Mouse (Mus musculus): Measurements from ENCODE around the gene Gm42742. TPM values are rescaled to one million over a fixed set of nuclear protein-coding genes. Genes with fewer than 3 reads are reported as not detected.
A peak's percentile ranks its signal among the peaks of the same experiment; 100 is the strongest.

The Gm42742 gene
- polyA plus RNA-seq, 1 experiment: 19.8 TPM

DNA sequence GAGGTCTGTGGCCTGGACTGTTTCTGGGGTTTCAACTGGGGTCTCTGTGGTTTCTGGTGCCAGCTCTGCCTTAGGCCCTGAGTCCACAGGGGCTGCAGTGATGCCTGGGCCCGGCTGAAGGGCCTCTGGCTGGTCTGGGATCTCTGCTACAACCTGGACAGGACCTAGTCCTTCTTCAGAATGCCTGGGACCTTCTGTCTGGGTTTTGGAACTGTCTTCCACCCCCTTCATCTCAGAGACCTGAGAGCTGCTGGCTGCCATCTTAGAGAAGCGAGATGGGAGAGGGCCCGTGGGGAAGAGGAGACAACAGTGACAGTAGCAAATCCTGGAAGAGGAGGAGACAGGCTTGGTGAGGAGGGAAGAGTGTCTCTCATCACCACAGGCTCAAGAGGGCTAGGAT, 866 bp downstream of the Gm42742 start:
- DNase-seq (ENCODE audit: low read depth): no peak

DNA sequence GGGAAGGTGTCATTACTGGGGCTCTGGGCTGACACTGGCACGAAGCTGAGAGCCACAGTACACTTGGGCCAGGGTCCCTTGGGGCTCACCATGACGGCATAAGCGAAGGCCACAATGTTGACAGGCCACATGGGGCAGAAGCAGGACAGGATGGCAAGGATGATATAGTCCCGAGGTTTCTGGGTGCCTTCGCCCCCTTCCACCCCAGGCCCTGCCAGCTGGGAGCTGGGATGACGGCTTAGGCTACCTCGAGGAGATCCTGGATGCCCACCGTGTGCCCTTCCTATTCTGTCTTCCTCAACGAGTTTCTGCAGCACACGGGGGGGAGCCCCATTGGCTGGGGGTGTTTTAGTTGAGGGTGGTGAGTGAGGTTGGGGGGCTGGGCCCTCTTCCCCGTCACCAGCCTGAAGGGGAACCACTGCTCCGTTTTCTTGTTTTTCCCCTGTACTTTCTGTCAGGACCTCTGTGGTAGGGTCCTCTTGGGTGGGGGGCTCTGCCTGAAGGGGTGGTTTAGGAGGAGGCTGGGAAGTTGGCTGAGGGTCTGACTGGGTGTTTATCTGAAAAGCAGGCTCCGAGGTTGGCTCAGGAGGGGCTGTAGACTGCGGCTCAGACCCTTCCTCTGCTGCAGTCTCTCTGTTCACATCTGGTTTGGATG, 1.5 kb downstream of the Gm42742 start:
- DNase-seq (ENCODE audit: low read depth): no peak

DNA sequence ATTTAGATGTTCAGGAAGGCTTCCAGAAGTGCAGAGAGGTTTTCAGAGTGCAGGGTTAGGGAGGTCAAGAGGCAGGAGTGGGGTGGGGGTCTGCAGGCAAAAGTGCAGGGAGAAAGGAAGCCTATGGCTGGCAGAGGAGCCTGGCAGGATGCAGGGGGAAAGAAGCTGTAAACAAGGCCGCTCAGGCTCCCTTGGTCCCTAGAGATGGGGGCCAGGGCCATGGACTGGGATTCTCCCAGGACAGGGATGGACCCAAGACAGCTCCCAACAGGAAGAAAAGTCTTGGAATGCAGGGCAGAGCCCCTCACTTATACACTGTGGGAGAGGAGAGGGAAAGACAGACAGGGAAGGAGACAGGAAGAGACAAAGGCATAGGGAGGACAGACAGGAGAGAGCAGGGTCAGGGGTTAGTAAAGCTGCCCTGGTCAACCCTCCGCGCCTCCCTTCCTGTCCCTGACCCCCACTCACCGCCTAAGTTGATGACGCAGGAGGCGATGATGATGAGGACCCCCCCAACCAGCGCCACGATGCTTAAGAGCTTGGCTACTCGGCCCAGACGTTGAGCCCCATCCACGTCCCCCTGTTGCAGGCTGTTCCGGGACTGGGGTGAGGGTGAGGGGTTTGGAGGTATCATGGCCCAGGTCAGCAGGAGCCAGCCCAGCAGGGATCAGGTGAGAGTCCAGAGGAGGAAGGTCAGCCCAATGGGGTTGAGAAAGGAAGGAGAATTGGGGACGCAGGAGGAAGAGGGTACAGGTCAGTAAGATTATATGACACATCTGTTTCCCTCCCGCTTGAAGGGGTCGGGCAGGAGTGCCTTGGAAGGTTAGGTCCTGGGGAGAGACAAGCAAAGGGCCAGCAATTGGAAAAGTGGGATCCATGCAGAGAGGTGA, 2.2 kb downstream of the Gm42742 start:
- DNase-seq (ENCODE audit: low read depth): no peak

DNA sequence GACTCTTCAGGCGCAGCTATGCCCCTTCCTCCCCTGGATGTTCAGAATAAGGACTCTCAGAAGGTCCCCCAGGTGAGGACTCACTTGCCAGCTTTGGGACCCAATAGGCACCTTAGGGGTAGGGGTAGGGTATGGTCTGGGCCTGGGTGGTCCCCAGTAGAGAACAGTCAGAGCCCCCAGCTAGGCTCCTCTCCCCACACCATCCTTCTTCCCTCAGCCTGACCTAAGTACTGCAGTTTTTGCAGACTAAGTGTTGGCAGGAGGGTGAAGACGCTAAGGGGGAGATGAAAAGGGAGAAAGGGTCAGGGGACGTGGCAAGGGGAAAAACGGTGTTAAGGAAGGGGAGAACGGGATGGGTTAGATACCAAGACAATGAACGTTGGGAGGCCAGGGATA, 2.9 kb downstream of the Gm42742 start:
- no peak for DNase-seq (ENCODE audit: low read depth)

DNA sequence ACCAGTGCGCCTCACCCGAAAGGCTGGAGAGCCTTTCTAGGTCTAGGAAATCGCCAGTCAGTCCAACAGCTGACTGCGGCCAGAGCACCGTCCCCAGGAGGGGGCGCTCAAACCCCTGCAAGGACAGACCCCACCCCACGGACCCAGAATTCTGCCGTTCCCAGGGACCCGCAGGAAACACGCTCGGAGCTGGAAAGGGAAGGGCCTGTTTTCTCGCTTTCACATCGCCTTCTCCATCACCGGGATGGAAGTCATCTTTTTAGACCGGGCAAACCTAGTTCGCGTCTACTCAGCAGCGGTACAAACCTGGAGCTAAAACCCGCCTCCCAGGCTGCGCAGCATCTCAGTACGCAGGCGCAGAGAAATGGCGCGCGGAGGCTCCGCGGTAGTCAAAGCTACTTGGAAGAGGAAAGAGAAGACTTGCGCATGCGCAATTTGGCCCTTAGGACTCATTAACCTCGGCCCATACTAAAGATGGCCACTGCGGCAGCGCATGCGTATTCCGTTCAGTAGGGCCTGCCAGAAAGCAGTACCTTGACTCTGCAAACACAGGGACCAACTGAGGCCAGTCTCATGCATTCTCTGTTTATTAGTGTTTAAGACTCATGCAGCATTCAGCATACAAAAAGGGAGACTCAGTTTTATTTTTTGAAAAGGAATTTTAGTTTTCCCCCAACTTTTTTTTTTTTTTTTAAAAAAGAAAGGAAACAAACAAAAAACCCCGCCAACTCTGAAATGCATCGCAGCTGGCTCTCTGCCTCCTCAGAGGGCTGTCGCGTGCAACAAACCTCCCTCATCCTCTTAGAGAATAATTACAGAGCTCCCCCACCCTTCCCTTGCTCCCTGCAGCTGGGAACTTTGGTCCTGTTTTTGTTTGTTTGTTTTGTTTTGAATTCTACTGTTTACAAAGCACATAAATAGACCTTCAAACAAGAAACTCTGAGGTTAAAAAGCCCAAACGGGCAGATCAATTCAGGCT, 3.6 kb downstream of the Gm42742 start, which contains the start of gene Pagr1a:
Pagr1a (minus strand) TSS at position 382 of the 979 bp plus-strand sequence.
- DNase-seq (ENCODE audit: low read depth): peak; percentile 86

DNA sequence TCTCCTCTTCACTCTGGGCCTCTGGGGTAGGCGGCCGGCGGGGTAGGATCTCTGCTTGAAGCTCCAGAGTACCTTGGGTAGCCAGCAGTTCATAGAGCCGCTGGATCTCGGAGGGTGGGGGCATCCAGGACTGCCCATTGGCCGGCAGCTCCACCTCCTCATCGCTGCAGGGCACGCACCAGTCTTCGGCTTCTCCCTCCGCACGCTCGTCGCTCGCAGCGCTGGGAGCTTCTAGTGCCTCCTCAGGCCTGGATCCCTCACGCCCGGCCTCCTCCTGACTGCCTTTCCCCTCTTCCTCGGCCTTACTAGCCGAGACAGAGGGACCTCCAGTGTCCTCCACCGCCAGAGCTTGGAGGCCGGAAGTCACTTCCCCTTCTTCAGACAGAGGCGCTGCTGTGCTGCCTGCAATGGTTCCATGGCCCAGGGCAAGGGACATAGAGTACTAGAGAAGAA, 4.4 kb downstream of the Gm42742 start:
- no peak for DNase-seq (ENCODE audit: low read depth)

DNA sequence TGATC, 4.6 kb downstream of the Gm42742 start, which contains the start of gene Pagr1b:
Pagr1b (minus strand) TSS at position 4 of the 5 bp plus-strand sequence.
- DNase-seq (ENCODE audit: low read depth): no peak

DNA sequence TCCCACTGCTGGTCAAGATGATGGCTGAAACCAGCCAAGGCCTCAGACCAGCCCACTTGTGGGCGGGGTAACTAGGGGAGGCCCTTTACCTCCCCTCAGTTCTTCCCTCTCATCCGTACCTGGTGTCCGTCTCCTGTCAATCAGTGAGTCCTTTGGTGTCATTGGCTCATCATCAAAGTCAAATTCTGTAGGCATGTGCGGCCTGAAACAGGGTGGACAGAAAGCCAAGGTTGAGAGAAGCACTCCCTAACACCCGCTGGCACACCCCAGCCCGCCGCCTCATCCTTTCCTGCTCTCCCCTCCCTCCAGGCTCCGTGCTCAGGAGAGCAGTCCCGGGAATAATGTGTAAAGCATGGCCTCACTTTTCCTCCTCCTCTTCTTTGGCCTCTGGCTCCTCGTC, 4.8 kb downstream of the Gm42742 start:
- no peak for DNase-seq (ENCODE audit: low read depth)

DNA sequence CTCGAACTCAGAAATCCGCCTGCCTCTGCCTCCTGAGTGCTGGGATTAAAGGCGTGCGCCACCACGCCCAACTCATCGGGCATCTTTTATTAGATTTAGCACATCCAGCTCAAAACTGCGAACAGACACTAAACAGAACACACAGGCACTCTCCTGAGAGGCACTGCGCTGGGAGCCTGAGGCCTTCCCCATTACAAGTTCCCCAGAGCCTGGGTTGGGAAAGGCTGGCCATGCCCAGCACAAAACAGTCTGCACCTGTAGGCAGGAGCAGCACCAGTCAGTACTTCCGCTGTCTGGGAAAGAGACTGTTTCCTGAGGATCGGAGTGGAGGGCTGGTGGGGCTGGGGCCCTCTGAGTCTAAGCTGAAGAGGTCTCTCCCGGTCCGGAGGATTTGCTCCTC, 5.9 kb downstream of the Gm42742 start:
- DNase-seq (ENCODE audit: low read depth): no peak

DNA sequence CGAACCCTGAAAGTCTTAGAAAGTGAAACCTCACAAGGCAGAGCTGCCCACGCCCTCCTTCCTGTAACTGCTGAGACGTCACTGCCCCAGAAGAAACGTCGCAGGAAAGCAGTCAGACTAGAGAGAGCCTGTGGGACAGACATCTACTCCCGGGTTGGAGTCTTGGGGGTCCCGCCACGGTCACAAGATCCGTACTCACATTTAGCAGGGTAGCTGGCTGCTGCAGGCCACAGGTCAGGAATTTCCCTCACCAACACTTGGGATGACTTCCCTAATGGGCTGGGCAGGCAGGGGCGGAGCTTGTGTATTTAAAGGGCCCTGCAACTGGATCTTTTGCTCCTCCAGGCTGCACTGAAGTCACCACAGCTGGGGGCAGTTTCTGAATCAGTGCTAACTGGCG, 6.6 kb downstream of the Gm42742 start, which contains the start of gene Mvp:
Mvp (minus strand) TSS at position 302 of the 400 bp plus-strand sequence.
- no peak for DNase-seq (ENCODE audit: low read depth)

DNA sequence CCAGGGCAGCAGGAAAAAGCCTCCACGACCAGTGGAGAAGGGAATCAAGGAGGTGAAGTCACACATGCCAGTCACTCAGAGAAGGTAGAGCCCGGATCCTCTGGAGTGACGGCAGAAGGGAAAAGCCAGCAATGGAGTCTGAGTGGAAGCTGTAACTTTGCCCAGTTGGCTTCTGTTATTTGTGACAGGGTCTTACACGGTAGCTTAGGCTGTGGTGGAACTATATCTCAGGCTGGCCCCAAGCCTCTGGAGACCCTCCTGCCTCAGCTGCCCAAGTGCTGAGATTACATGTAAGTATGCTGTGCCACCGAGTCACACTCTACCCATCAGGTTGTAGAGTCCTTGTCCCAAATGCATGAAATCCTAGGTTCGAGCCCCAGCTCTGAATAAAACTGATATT, 7.5 kb downstream of the Gm42742 start:
- DNase-seq (ENCODE audit: low read depth): no peak

DNA sequence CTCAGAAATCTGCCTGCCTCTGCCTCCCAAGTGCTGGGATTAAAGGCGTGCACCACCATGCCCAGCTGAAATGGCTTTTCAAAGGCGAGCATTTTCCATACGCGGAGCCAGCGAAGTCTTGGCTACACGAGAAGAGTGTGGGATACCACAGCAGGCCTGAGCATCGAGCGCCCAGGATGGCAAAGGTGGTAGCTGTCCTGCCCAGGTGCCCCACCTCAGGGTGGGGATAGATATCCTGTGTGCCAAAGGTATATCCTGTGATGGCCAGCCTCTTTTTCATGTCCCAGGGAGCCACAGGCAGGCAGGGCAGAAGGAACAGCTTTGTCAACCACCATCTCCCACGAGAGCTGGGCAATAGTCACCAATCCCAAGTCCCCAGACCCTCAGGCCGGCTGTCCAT, 8.1 kb downstream of the Gm42742 start:
- DNase-seq (ENCODE audit: low read depth): no peak

DNA sequence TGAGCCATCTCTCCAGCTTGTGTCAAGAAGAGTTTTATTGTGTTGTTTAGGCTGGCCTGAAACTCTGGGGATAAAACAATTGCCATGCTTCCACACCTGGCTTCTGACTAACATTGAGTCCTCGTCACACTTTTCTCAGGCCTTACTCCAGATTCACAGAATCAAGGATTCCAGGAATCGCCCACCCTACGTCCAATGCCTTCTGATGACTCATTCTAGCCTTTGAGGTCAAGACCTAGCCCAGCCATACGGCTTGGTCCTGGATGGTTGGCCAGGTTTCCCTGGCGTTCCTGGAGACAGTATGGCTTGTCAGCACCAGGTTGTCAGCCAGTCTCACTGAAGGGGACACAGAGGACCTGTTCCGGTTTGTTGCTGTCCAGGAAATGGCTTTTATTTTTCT, 8.5 kb downstream of the Gm42742 start:
- no peak for DNase-seq (ENCODE audit: low read depth)

DNA sequence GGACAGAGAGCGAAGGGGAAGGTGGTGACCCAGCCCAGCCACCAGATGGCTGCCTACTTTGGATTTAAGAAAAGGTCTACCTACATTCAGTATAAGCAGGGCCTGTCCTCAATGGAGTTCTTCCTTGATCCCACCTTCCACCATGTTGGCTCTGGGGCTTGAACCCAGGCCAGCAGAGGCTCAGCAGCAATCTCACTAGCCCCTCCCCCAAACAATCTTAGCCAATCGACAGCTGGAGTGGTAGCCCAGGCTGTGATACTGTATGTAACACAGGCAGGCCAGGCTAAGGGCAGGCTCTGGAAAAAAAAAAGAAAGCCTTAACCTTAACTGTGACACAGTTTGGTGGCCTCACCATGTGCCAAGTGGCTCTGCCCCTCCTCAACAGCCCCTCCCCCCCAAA, 9.2 kb downstream of the Gm42742 start:
- no peak for DNase-seq (ENCODE audit: low read depth)

DNA sequence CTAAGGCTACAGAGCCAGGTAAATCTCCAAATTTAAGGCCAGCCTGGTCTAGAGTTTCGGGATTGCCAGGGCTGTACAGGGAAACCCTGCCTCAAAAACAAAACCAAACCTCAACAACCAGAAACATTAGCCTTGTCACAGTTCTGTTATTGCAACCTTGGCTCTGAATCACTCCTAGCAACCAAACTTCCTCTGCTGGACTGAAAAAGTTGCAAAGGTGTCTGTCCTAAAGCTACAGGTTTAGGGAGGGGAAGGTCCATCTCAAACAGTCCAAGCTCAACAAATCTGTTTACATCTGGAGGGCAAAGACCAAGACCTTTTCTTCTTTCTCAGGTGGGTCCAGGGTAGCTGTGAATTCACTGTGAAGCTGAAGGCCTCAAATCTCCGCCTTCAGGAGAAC, 9.8 kb downstream of the Gm42742 start:
- DNase-seq (ENCODE audit: low read depth): no peak

DNA sequence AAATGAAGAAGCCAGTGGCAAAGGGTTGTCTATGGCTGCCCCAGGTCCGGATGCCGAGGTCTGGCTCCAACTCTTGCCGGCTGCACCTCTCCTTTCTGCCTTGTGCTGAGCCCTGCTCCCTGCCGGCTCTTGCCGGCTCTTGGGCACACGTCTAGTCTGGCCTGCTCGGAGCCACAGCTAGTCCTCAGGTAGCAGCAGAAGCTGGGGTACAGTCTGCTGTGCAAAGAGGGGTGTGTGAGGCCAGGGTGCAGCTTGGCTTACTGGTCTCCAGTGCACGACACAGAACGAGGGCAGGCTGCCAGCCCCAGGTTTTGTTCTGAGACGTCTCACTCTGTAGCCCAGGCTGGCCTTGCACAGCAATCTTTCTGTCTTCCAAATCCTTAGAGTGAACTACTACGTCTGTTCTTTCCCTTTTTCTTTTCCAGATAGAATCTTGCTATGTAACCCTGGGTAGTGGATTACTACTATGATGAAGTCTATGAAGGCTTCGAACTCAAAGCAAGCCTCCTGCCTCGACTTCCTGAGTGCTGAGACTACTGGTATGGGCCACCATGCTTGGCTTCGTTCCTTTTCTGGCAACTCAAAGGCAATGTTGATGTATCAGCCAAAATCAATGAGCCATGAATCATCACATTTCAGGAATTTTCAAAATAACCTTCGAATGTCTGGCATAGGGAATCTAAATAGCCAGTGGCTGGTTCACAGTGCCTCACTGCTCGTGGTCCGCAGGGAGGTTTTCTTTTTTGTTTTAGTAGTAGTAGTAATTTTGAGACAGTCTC, 11.4 kb downstream of the Gm42742 start:
- no peak for DNase-seq (ENCODE audit: low read depth)

DNA sequence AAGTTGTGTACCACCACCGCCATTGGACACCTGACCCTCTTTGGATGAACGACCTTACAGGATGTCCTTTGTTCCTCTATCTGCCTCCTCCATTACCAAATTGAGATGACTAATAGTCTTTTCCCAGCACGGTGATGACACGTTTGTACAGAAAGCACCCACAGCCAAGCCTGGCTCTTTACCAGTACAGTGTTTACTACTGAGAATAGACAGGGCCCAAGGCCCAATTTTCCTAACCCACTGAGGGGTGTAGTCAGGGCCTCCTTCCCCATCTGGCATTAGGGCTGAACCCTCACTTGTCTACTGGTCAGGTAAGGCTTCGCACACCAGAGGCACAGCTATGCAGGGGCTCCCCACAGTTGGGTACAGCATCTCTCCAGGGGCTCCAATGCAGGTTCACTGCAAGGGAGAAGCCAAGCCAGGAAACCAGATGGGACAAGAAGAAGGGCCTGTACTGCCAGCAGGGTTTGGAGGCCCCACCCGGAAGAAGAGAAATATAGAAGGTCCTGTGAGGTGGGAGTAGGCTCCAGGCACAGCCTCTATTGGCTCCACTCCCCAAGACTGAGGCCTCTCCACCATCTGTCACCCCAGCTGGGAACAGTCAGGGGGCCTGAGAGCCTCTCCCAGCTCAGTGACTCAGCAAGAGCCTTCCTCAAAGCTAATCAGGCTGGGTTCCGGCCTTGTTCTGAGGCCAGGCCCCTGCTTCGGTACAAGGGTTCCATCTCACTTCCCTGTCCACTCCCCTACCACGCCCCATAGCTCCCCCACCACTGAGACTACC, 12.5 kb downstream of the Gm42742 start:
- no peak for DNase-seq (ENCODE audit: low read depth)

DNA sequence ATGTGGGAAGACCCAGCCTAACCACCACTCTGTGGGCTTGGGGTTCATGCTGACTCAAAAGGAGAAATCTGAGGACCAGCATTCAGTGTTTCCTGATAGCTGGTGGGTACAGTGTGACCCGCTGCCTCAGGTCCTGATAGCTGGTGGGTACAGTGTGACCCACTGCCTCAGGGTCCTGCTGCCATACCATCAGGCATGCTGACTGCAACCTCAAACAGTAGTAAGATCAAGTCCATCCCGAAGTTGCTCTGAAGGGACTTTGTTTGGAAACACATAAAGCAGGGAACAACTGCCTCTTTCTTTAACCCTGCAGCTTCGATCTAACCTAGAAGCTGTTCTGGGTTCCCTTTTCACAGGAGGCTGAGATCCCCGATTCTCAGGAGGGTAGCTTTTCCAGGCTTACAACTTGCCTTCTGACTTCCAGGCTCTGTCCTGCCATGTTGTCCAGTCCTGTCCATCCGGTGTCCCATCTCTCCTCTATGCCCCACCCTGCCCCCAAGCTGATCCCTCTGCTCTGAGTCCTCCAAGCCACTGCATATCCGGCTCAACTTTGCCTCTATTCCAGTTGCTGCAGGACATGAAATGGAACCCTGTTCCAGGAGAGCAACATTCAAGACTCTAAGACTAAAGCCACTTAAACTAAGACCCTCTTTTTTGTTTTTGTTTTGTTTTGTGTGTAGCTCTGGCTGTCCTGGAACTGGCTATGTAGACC, 13.4 kb downstream of the Gm42742 start:
- DNase-seq (ENCODE audit: low read depth): no peak

DNA sequence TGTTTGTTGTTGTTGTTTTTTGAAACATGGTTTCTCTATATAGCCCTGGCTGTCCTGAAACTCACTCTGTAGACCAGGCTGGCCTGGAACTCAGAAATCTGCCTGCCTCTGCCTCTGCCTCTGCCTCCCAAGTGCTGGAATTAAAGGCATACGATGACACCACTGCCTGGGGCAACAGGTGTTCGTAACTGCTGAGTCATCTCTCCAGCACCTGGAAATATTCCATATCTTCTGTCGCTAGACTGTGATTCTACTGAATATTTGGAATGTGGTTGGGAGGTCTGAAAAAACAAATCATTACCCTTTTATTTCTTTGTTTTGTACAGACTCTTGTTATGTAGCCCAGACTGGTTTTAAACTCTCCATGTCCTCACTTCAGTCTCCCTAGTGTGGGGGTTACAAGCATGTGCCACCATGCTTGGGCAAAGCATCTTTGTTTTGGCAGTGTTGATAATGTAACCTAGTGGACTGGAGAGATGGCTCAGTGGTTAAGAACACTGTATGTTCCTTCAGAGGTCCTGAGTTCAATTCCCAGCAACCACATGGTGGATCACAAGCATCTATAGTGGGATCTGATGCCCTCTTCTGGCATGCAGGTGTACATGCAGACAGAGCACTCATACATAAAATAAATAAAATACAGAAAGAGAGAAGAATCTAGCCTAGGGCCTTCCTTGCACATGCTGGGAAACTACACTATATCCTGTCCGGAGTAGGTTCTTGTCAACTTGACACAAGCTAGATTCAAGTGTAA, 16.6 kb downstream of the Gm42742 start:
- DNase-seq (ENCODE audit: low read depth): no peak

DNA sequence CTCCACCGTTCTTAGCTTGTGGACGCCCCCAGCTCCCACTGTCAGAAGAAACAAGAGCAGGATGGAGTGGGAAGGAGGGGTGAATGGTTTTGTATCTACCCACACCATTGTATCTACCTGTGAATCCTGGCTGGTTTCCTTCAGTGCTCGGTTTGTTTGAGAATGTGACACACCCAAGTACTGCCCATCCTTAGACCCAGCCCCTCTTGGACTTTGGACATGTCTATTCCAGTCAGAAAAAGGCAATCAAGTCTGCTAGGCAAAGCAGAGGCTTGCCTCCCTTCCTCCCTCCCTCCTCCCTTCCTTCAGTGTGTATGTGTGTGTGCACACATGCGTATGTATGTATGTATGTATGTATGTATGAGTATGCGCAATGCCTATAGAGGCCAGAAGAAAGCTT, 17.3 kb downstream of the Gm42742 start:
- DNase-seq (ENCODE audit: low read depth): no peak

All from gonadal fat pad, adult 2 months (tissue).